Comparison of ENCODE assay signal across 30 mouse cellular contexts in genomic region chr9:41621341-41621740, GRCm38 (mm10).
DNase-seq lines count a peak whose midpoint lies in the region; ATAC-seq and TF ChIP-seq lines count a peak whose summit lies in the region.
"Had no signal": no experiment of that assay in that cellular context is flagged by ENCODE, and none has a peak within 500 bp of the region (broad histone marks: within the 10 kb centered on the region; RNA-seq: fewer than 3 reads in every experiment).

No protein-coding gene starts in this region.

- WGBS in forebrain, embryonic 12.5 days = 83% methylated on average over 8 of the region's 8 CpGs
- 90% methylated on average over 8 of the region's 8 CpGs for WGBS in forebrain, embryonic 15.5 days
- 12% methylated on average over 8 of the region's 8 CpGs for WGBS in embryonic facial prominence, embryonic 13.5 days
- 28% methylated on average over 8 of the region's 8 CpGs for WGBS in limb, embryonic 14.5 days

- no peak overlapping the region for H3K4me3 ChIP-seq in forebrain, embryonic 12.5 days (replicated peaks)
- no peak overlapping the region for H3K4me3 ChIP-seq in forebrain, embryonic 15.5 days
- no peak overlapping the region for H3K4me3 ChIP-seq in embryonic facial prominence, embryonic 13.5 days
- H3K4me3 ChIP-seq in limb, embryonic 14.5 days (replicated peaks; ENCODE audit: low read length) = no peak overlapping the region
- H3K4me3 ChIP-seq: erythroblast, embryonic 14.5 days; heart, embryonic 10.5 days; heart, embryonic 15.5 days; limb, embryonic 15.5 days; liver, embryonic 13.5 days; midbrain, embryonic 15.5 days had no signal

- no peak overlapping the region for H3K9ac ChIP-seq in forebrain, embryonic 12.5 days
- no peak overlapping the region for H3K9ac ChIP-seq in forebrain, embryonic 15.5 days (replicated peaks)
- H3K9ac ChIP-seq in embryonic facial prominence, embryonic 13.5 days = no peak overlapping the region
- no peak overlapping the region for H3K9ac ChIP-seq in limb, embryonic 14.5 days (ENCODE audit: low read depth, low read length, severe bottlenecking)
- H3K9ac ChIP-seq: heart, embryonic 15.5 days; limb, embryonic 15.5 days; liver, embryonic 13.5 days; midbrain, embryonic 15.5 days had no signal

- no peaks in the 10 kb centered on the region for H3K27me3 ChIP-seq in forebrain, embryonic 12.5 days
- no peaks in the 10 kb centered on the region for H3K27me3 ChIP-seq in forebrain, embryonic 15.5 days
- H3K27me3 ChIP-seq in embryonic facial prominence, embryonic 13.5 days = no peaks in the 10 kb centered on the region
- no peaks in the 10 kb centered on the region for H3K27me3 ChIP-seq in limb, embryonic 14.5 days (ENCODE audit: control insufficient read depth, insufficient read depth, low read length)
- H3K27me3 ChIP-seq: heart, embryonic 15.5 days; limb, embryonic 15.5 days; liver, embryonic 13.5 days; midbrain, embryonic 15.5 days had no signal

- ATAC-seq in forebrain, embryonic 12.5 days (ENCODE audit: low FRiP score) = no peak
- ATAC-seq in forebrain, embryonic 15.5 days (replicated peaks) = no peak
- no peak for ATAC-seq in embryonic facial prominence, embryonic 13.5 days (ENCODE audit: insufficient number of reproducible peaks, insufficient read depth, low FRiP score, low TSS enrichment, low read depth)
- 0 out of 2 replicates have a peak, but pooled peaks have one; percentile 34 for ATAC-seq in limb, embryonic 14.5 days (ENCODE audit: low FRiP score, low read depth)
- ATAC-seq: forebrain, embryonic 14.5 days; hindbrain, embryonic 16.5 days; lung, postnatal 0 days; midbrain, embryonic 15.5 days had no signal

- H3K27ac ChIP-seq in forebrain, embryonic 12.5 days = 0 out of 2 replicates have a peak overlapping the region, but pooled peaks have one; percentile 13
- H3K27ac ChIP-seq in forebrain, embryonic 15.5 days (replicated peaks) = no peak overlapping the region
- H3K27ac ChIP-seq in embryonic facial prominence, embryonic 13.5 days = peak overlapping the region; percentile 79
- 0 out of 2 replicates have a peak overlapping the region, but pooled peaks have one; percentile 53 for H3K27ac ChIP-seq in limb, embryonic 14.5 days (replicated peaks; ENCODE audit: low read depth, low read length)
- H3K27ac ChIP-seq: heart, embryonic 10.5 days; heart, embryonic 15.5 days; kidney, postnatal 0 days; limb, embryonic 15.5 days; liver, embryonic 13.5 days; midbrain, embryonic 15.5 days; stomach, postnatal 0 days had no signal

- peak; percentile 20 for DNase-seq in forelimb bud, embryonic 11.5 days (ENCODE audit: low read depth, low spot score)
- no peak for DNase-seq in limb, embryonic 14.5 days (ENCODE audit: low spot score)
- no peak for DNase-seq in cerebellum, postnatal 25 days
- no peak for DNase-seq in left cerebral cortex, adult 9 months (ENCODE audit: low spot score in 2 of 2)
- no peak for DNase-seq in left cerebral cortex, adult 8-10 months (ENCODE audit: low spot score in 2 of 2)
- DNase-seq: adrenal gland, postnatal 25 days; cerebellum, adult 18-20 months; cerebellum, postnatal 14 days; embryo, embryonic 11 days; gastrocnemius, postnatal 10 days; kidney, adult 18-20 months; kidney, postnatal 4 days; liver, embryonic 13.5 days; lung, adult 18-20 months; lung, postnatal 4 days; thymus, adult 18-20 months; thymus, postnatal 25 days had no signal

- H3K4me2 ChIP-seq in forebrain, embryonic 12.5 days = no peak overlapping the region
- H3K4me2 ChIP-seq in forebrain, embryonic 15.5 days (replicated peaks) = no peak overlapping the region
- H3K4me2 ChIP-seq in embryonic facial prominence, embryonic 13.5 days = no peak overlapping the region
- no peak overlapping the region for H3K4me2 ChIP-seq in limb, embryonic 14.5 days (replicated peaks; ENCODE audit: low read depth, low read length, severe bottlenecking)
- H3K4me2 ChIP-seq: heart, embryonic 15.5 days; limb, embryonic 15.5 days; liver, embryonic 13.5 days; midbrain, embryonic 15.5 days had no signal

- H3K9me3 ChIP-seq in forebrain, embryonic 12.5 days = no peaks in the 10 kb centered on the region
- H3K9me3 ChIP-seq in forebrain, embryonic 15.5 days = no peaks in the 10 kb centered on the region
- H3K9me3 ChIP-seq in embryonic facial prominence, embryonic 13.5 days = no peaks in the 10 kb centered on the region
- no peaks in the 10 kb centered on the region for H3K9me3 ChIP-seq in limb, embryonic 14.5 days (ENCODE audit: control insufficient read depth, low read length)
- H3K9me3 ChIP-seq: heart, embryonic 10.5 days; heart, embryonic 15.5 days; limb, embryonic 15.5 days; liver, embryonic 13.5 days; midbrain, embryonic 15.5 days had no signal

- TF ChIP-seq POLR2A in limb, embryonic 14.5 days (IDR thresholded peaks at IDR 0.05; ENCODE audit: borderline replicate concordance, extremely low read depth, insufficient read depth, insufficient read length) = no peak

- H3K4me1 ChIP-seq in forebrain, embryonic 12.5 days = no peaks in the 10 kb centered on the region
- H3K4me1 ChIP-seq in forebrain, embryonic 15.5 days = no peaks in the 10 kb centered on the region
- peaks cover 9% of the 10 kb centered on the region for H3K4me1 ChIP-seq in embryonic facial prominence, embryonic 13.5 days
- H3K4me1 ChIP-seq in limb, embryonic 14.5 days (ENCODE audit: control insufficient read depth, insufficient read depth, low read length) = peaks cover 9% of the 10 kb centered on the region
- H3K4me1 ChIP-seq: heart, embryonic 10.5 days; heart, embryonic 15.5 days; liver, embryonic 13.5 days; midbrain, embryonic 15.5 days had no signal

- H3K36me3 ChIP-seq in forebrain, embryonic 12.5 days (replicated peaks) = no peaks in the 10 kb centered on the region
- no peaks in the 10 kb centered on the region for H3K36me3 ChIP-seq in forebrain, embryonic 15.5 days
- no peaks in the 10 kb centered on the region for H3K36me3 ChIP-seq in embryonic facial prominence, embryonic 13.5 days
- no peaks in the 10 kb centered on the region for H3K36me3 ChIP-seq in limb, embryonic 14.5 days (ENCODE audit: control insufficient read depth, insufficient read depth, low read length)
- H3K36me3 ChIP-seq: heart, embryonic 10.5 days; heart, embryonic 15.5 days; limb, embryonic 15.5 days; liver, embryonic 13.5 days; midbrain, embryonic 15.5 days had no signal
